Mouse (Mus musculus): ENCODE results near the gene Psma2. TPM values are rescaled to one million over a fixed set of nuclear protein-coding genes. Genes with fewer than 3 reads are reported as not detected.

The Psma2 gene
- polyA plus RNA-seq (2014; fragmentation: Illumina TruSeq; extraction: RNeasy Lipid Tissue Mini Kit (QIAGEN cat#74804); ENCODE audit: low read depth, low replicate concordance), result 171 TPM

GRCm38 (mm10) chr13:14612926-14613529, at the start of gene Psma2, which contains the start of gene Mrpl32:
Gene Psma2, plus strand, starts transcription at chr13:14613240.
Gene Mrpl32, minus strand, starts transcription at chr13:14613165.

GRCm38 (mm10) chr13:14629726-14630641, 16.9 kb downstream of the Psma2 start, which contains the start of gene AW209491:
Gene AW209491, plus strand, starts transcription at chr13:14630154.

Other genes with a start within 250 kb of the Psma2 start
- not detected for gene Hecw1, start 90.0 kb upstream of the Psma2 start, polyA plus RNA-seq (2014; fragmentation: Illumina TruSeq; extraction: RNeasy Lipid Tissue Mini Kit (QIAGEN cat#74804); ENCODE audit: low read depth, low replicate concordance)
- 208 TPM for gene Mrpl32, start 75 bp upstream of the Psma2 start, polyA plus RNA-seq (2014; fragmentation: Illumina TruSeq; extraction: RNeasy Lipid Tissue Mini Kit (QIAGEN cat#74804); ENCODE audit: low read depth, low replicate concordance)
- gene AW209491, start 16.9 kb downstream of the Psma2 start, polyA plus RNA-seq (2014; fragmentation: Illumina TruSeq; extraction: RNeasy Lipid Tissue Mini Kit (QIAGEN cat#74804); ENCODE audit: low read depth, low replicate concordance), result 25.7 TPM

Data from kidney, adult 10 weeks (tissue).